Mouse (Mus musculus): ENCODE measurements at regions not wholly inside any gene's neighbourhood (a gene's known extent, or its start where the extent isn't known, plus 50 kb on each side); places are given as distances from the start of the nearest gene placed in this dataset.
A peak's percentile ranks its signal among the peaks of the same experiment; 100 is the strongest.

- peak; percentile 46 for DNase-seq
Measured at GRCm38 (mm10) chr12:105898580-105899293, 111.3 kb upstream of the Vrk1 start.

- no peak for DNase-seq
Measured at GRCm38 (mm10) chr12:105899294-105899909, 110.6 kb upstream of the Vrk1 start.

- no peak for DNase-seq
Measured at GRCm38 (mm10) chr12:105900479-105900878, 109.5 kb upstream of the Vrk1 start.

GRCm38 (mm10) chr12:105903072-105903471 lies 107.0 kb upstream of the Vrk1 start:
- no peak for DNase-seq

GRCm38 (mm10) chr12:105906584-105906983 lies 103.4 kb upstream of the Vrk1 start:
- DNase-seq, result no peak

- no peak for DNase-seq
Measured at GRCm38 (mm10) chr12:105907851-105908620, 102.0 kb upstream of the Vrk1 start.

GRCm38 (mm10) chr12:105911556-105911955 lies 98.5 kb upstream of the Vrk1 start:
- DNase-seq, result no peak

GRCm38 (mm10) chr12:105917388-105917963 lies 92.6 kb upstream of the Vrk1 start:
- no peak for DNase-seq

- peak; percentile 81 for DNase-seq
Measured at GRCm38 (mm10) chr12:105918775-105919174, 91.3 kb upstream of the Vrk1 start.

- DNase-seq, result no peak
Measured at GRCm38 (mm10) chr12:105927210-105927609, 82.8 kb upstream of the Vrk1 start.

- no peak for DNase-seq
Measured at GRCm38 (mm10) chr12:105929456-105929921, 80.5 kb upstream of the Vrk1 start.

- DNase-seq, result no peak
Measured at GRCm38 (mm10) chr12:105935441-105935880, 74.6 kb upstream of the Vrk1 start.

GRCm38 (mm10) chr12:105936812-105937530 lies 73.1 kb upstream of the Vrk1 start:
- DNase-seq, result no peak

GRCm38 (mm10) chr12:105942136-105943076 lies 67.6 kb upstream of the Vrk1 start:
- DNase-seq, result no peak

- DNase-seq, result no peak
Measured at GRCm38 (mm10) chr12:105943077-105943433, 67.0 kb upstream of the Vrk1 start.

- DNase-seq, result no peak
Measured at GRCm38 (mm10) chr12:105947332-105947731, 62.7 kb upstream of the Vrk1 start.

GRCm38 (mm10) chr12:105948322-105948721 lies 61.7 kb upstream of the Vrk1 start:
- DNase-seq, result no peak

GRCm38 (mm10) chr12:105955764-105956290 lies 54.2 kb upstream of the Vrk1 start:
- no peak for DNase-seq

- no peak for DNase-seq
Measured at GRCm38 (mm10) chr12:105959756-105960155, 50.3 kb upstream of the Vrk1 start.
